In genomic region chr13:89199275-89199674, GRCm38 (mm10) we compare ENCODE assay signal across 15 mouse cellular contexts.
"Had no signal": no experiment of that assay in that cellular context is flagged by ENCODE, and none has a peak within 500 bp of the region (broad histone marks: within the 10 kb centered on the region; RNA-seq: fewer than 3 reads in every experiment).

No protein-coding gene starts in this region.

- DNase-seq: lung, adult 18-20 months; lung, embryonic 14.5 days; lung, postnatal 10 days; lung, postnatal 36 days; midbrain, embryonic 14.5 days; right cerebral cortex, postnatal 14 days; thymus, adult 18-20 months; thymus, postnatal 36 days had no signal

- H3K9ac ChIP-seq: liver, embryonic 14.5 days; lung, embryonic 14.5 days; midbrain, embryonic 12.5 days; neural tube, embryonic 12.5 days; stomach, embryonic 15.5 days had no signal

- H3K9me3 ChIP-seq: megakaryocyte, embryonic 14.5 days; midbrain, embryonic 12.5 days; neural tube, embryonic 12.5 days; stomach, embryonic 15.5 days had no signal

- H3K4me3 ChIP-seq: megakaryocyte, embryonic 14.5 days; midbrain, embryonic 12.5 days; neural tube, embryonic 12.5 days; stomach, embryonic 15.5 days had no signal

- H3K27me3 ChIP-seq: megakaryocyte, embryonic 14.5 days; midbrain, embryonic 12.5 days; neural tube, embryonic 12.5 days; stomach, embryonic 15.5 days had no signal

- H3K27ac ChIP-seq: liver, embryonic 14.5 days; macrophage; midbrain, embryonic 12.5 days; neural tube, embryonic 12.5 days; stomach, embryonic 15.5 days; stomach, postnatal 0 days had no signal

- H3K4me2 ChIP-seq: lung, embryonic 14.5 days; midbrain, embryonic 12.5 days; neural tube, embryonic 12.5 days; stomach, embryonic 15.5 days had no signal

- H3K4me1 ChIP-seq: megakaryocyte, embryonic 14.5 days; midbrain, embryonic 12.5 days; neural tube, embryonic 12.5 days; stomach, embryonic 15.5 days had no signal

- H3K36me3 ChIP-seq: midbrain, embryonic 12.5 days; neural tube, embryonic 12.5 days; stomach, embryonic 15.5 days had no signal
